Mouse (Mus musculus): ENCODE results near the gene Cdkn2aip.

DNA sequence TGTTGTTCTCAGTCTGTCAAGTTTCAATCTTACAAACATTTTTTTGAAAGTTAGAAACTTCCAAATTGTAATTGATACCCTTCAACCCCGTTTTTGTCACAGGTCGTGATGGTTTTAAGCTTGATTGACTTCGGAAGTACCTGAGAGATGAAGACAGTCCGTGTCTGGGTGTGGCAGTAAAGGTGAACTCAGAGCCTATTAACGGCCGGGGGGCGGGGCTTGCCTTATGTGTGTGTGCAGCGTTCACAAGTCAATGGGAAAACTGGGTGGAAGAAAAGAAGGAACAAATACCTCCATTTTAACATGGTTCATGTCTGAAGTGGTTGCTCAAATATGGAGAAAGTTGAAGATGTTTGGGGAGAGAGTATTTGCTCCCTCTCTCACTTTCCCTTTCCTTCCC, 35.8 kb upstream of the Cdkn2aip start:
- TF ChIP-seq CTCF (IDR thresholded peaks at IDR 0.05) = no peak
- TF ChIP-seq EP300 (IDR thresholded peaks at IDR 0.05) = no peak

Measured in lung, postnatal 0 days (tissue).